Mouse (Mus musculus) intestine, embryonic 15.5 days (tissue): ENCODE data around the gene Irak4. TPM values are rescaled to one million over a fixed set of nuclear protein-coding genes. Genes with fewer than 3 reads are reported as not detected.
A peak's percentile ranks its signal among the peaks of the same experiment; 100 is the strongest.

ENCODE experiments used
- ATAC-seq: fragments of 200-750 bp; cut with Nextera tagmentation; 2 replicates; pipeline ENCODE4 v1.8.0; 2017; ENCODE audit warnings: moderate TSS enrichment, moderate library complexity
- H3K27ac ChIP-seq: fragments of 300-500 bp; sonication (generic); 2 replicates; pipeline ENCODE4 v1.5.1; 2015; ENCODE audit warnings: mild to moderate bottlenecking, inconsistent platforms
- H3K27me3 ChIP-seq: fragments of 300-500 bp; sonication (generic); replicated peaks from 2 replicates; pipeline ENCODE4 v1.6.1; 2015; ENCODE audit warnings: inconsistent platforms
- H3K36me3 ChIP-seq: fragments of 300-500 bp; sonication (generic); 2 replicates; pipeline ENCODE4 v1.6.1; 2015; ENCODE audit warnings: inconsistent platforms
- H3K4me1 ChIP-seq: fragments of 300-500 bp; sonication (generic); replicated peaks from 2 replicates; pipeline ENCODE4 v1.6.1; 2015; ENCODE audit warnings: inconsistent platforms
- H3K4me2 ChIP-seq: fragments of 300-500 bp; sonication (generic); replicated peaks from 2 replicates; pipeline ENCODE4 v1.6.1; 2015; ENCODE audit warnings: mild to moderate bottlenecking, inconsistent platforms
- H3K4me3 ChIP-seq: fragments of 300-500 bp; sonication (generic); replicated peaks from 2 replicates; pipeline ENCODE4 v1.5.1; 2015; ENCODE audit warnings: inconsistent platforms
- H3K9ac ChIP-seq: fragments of 300-500 bp; sonication (generic); 2 replicates; pipeline ENCODE4 v1.6.1; 2015; ENCODE audit warnings: inconsistent platforms
- H3K9me3 ChIP-seq: fragments of 300-500 bp; sonication (generic); 2 replicates; pipeline ENCODE4 v1.6.1; 2016; ENCODE audit warnings: inconsistent platforms
- WGBS: fragments of 180-500 bp; shearing (Covaris S2); methylation state at CpG from one replicate; pipeline ENCODE4 v1.1.7; 2015; 5-methylcytosine and 5-hydroxymethylcytosine counted together
- polyA plus RNA-seq: library from polyadenylated mRNA; unstranded; fragments of >200 nt; fragmentation: Nextera tagmentation; extraction: Ambion mirVana; gene quantifications from 2 replicates; pipeline ENCODE4 v1.2.1, GENCODE M21; 2015

Irak4 gene
- polyA plus RNA-seq, 1 experiment from 2014 or later, result 14.8 TPM

GRCm38 (mm10) chr15:94600145-94600707 lies 56.8 kb downstream of the Irak4 start:
- Histone ChIP-seq H3K36me3 (no peaks in the 10 kb centered on the region), H3K9ac (no peak overlapping the region), H3K27ac (no peak overlapping the region), H3K4me1 (peaks cover 3% of the 10 kb centered on the region; the same call in 1 of the 2 replicates), H3K4me3 (no peak overlapping the region), H3K27me3 (no peaks in the 10 kb centered on the region), H3K9me3 (no peaks in the 10 kb centered on the region), H3K4me2 (no peak overlapping the region)
- ATAC-seq, result no peak
- 72% methylated on average over 11 of the region's 11 CpGs for WGBS

- Histone ChIP-seq H3K27me3 (no peaks in the 10 kb centered on the region), H3K9ac (no peak overlapping the region), H3K27ac (no peak overlapping the region), H3K9me3 (no peaks in the 10 kb centered on the region), H3K36me3 (no peaks in the 10 kb centered on the region), H3K4me2 (no peak overlapping the region), H3K4me3 (no peak overlapping the region), H3K4me1 (peaks cover 3% of the 10 kb centered on the region; the same call in 1 of the 2 replicates)
- 17% methylated on average over 3 of the region's 3 CpGs for WGBS
- ATAC-seq, result peak; percentile 76
These were observed 57.9 kb downstream of the Irak4 start for GRCm38 (mm10) chr15:94601339-94601738.

GRCm38 (mm10) chr15:94602441-94602840 lies 59.0 kb downstream of the Irak4 start:
- no peak overlapping the region for H3K27ac ChIP-seq
- no peaks in the 10 kb centered on the region for H3K9me3 ChIP-seq
- H3K4me2 ChIP-seq, result no peak overlapping the region
- H3K36me3 ChIP-seq, result no peaks in the 10 kb centered on the region
- no peaks in the 10 kb centered on the region for H3K27me3 ChIP-seq
- 68% methylated on average over 3 of the region's 3 CpGs for WGBS
- H3K9ac ChIP-seq, result no peak overlapping the region
- no peak overlapping the region for H3K4me3 ChIP-seq
- peaks cover 3% of the 10 kb centered on the region; the same call in 1 of the 2 replicates for H3K4me1 ChIP-seq
- no peak for ATAC-seq

GRCm38 (mm10) chr15:94607768-94608167 lies 64.3 kb downstream of the Irak4 start:
- Histone ChIP-seq H3K9me3 (no peaks in the 10 kb centered on the region), H3K27me3 (no peaks in the 10 kb centered on the region), H3K4me2 (no peak overlapping the region), H3K4me1 (no peaks in the 10 kb centered on the region), H3K4me3 (no peak overlapping the region), H3K27ac (no peak overlapping the region), H3K9ac (no peak overlapping the region), H3K36me3 (no peaks in the 10 kb centered on the region)
- 93% methylated on average over 8 of the region's 8 CpGs for WGBS
- no peak for ATAC-seq

- no peak overlapping the region for H3K27ac ChIP-seq
- ATAC-seq, result no peak
- no peaks in the 10 kb centered on the region for H3K36me3 ChIP-seq
- no peaks in the 10 kb centered on the region for H3K9me3 ChIP-seq
- no peak overlapping the region for H3K9ac ChIP-seq
- WGBS, result 92% methylated on average over 11 of the region's 11 CpGs
- H3K4me2 ChIP-seq, result no peak overlapping the region
- H3K27me3 ChIP-seq, result no peaks in the 10 kb centered on the region
- no peaks in the 10 kb centered on the region for H3K4me1 ChIP-seq
- H3K4me3 ChIP-seq, result no peak overlapping the region
These were observed 72.6 kb downstream of the Irak4 start for GRCm38 (mm10) chr15:94616036-94616435.

- H3K4me1 ChIP-seq, result no peaks in the 10 kb centered on the region
- H3K9ac ChIP-seq, result no peak overlapping the region
- no peaks in the 10 kb centered on the region for H3K9me3 ChIP-seq
- H3K27me3 ChIP-seq, result no peaks in the 10 kb centered on the region
- H3K27ac ChIP-seq, result no peak overlapping the region
- H3K4me2 ChIP-seq, result no peak overlapping the region
- ATAC-seq, result no peak
- no peaks in the 10 kb centered on the region for H3K36me3 ChIP-seq
- no peak overlapping the region for H3K4me3 ChIP-seq
These were observed 77.5 kb downstream of the Irak4 start for GRCm38 (mm10) chr15:94620909-94621308.

GRCm38 (mm10) chr15:94628463-94628829 lies 85.0 kb downstream of the Irak4 start:
- WGBS, result 48% methylated on average over 2 of the region's 2 CpGs
- Histone ChIP-seq H3K27ac (no peak overlapping the region), H3K4me3 (peak overlapping the region; percentile 60), H3K9me3 (no peaks in the 10 kb centered on the region), H3K9ac (no peak overlapping the region), H3K36me3 (no peaks in the 10 kb centered on the region), H3K4me1 (no peaks in the 10 kb centered on the region; the same call in 1 of the 2 replicates), H3K4me2 (peak overlapping the region; percentile 98), H3K27me3 (peaks cover 4% of the 10 kb centered on the region; the same call in 1 of the 2 replicates)
- ATAC-seq, result no peak

GRCm38 (mm10) chr15:94628830-94629601 lies 85.6 kb downstream of the Irak4 start, which contains the start of gene Tmem117:
Gene Tmem117, plus strand, starts transcription at chr15:94629232.
- Histone ChIP-seq H3K4me1 (no peaks in the 10 kb centered on the region; the same call in 1 of the 2 replicates), H3K4me3 (peak within 1 kb of the TSS; percentile 60), H3K27ac (no peak within 1 kb of the TSS), H3K9ac (peak within 1 kb of the TSS; percentile 58), H3K9me3 (no peaks in the 10 kb centered on the region), H3K27me3 (peaks cover 4% of the 10 kb centered on the region; the same call in 1 of the 2 replicates), H3K4me2 (peak within 1 kb of the TSS; percentile 98), H3K36me3 (no peaks in the 10 kb centered on the region)
- WGBS, result under 1% methylated on average over 90 of the region's 96 CpGs
- peak; percentile 89 for ATAC-seq

GRCm38 (mm10) chr15:94630553-94630952 lies 87.1 kb downstream of the Irak4 start:
- no peak overlapping the region for H3K4me2 ChIP-seq
- peaks cover 4% of the 10 kb centered on the region; the same call in 1 of the 2 replicates for H3K27me3 ChIP-seq
- no peaks in the 10 kb centered on the region; the same call in 1 of the 2 replicates for H3K4me1 ChIP-seq
- no peaks in the 10 kb centered on the region for H3K36me3 ChIP-seq
- no peak overlapping the region for H3K27ac ChIP-seq
- H3K9me3 ChIP-seq, result no peaks in the 10 kb centered on the region
- 45% methylated on average over 4 of the region's 4 CpGs for WGBS
- H3K9ac ChIP-seq, result no peak overlapping the region
- no peak overlapping the region for H3K4me3 ChIP-seq
- ATAC-seq, result peak; percentile 41

Other genes starting within 250 kb of the Irak4 start
- 2.2 and 2.5 TPM in 2 replicates for gene Adamts20, start 78.2 kb upstream of the Irak4 start, polyA plus RNA-seq
- 8.4 and 9.8 TPM in 2 replicates for gene Pus7l, start 96 bp upstream of the Irak4 start, polyA plus RNA-seq
- 116 and 124 TPM in 2 replicates for gene Twf1, start 46.2 kb downstream of the Irak4 start, polyA plus RNA-seq
- gene Tmem117, start 85.6 kb downstream of the Irak4 start, polyA plus RNA-seq, result 2.5 and 2.6 TPM in 2 replicates